Mouse (Mus musculus): ENCODE measurements around the gene Rps11. TPM values are rescaled to one million over a fixed set of nuclear protein-coding genes. Genes with fewer than 3 reads are reported as not detected.
"Not testable (repeated sequence)": the region's sequence is repeated elsewhere in the genome, so short reads cannot be mapped to it uniquely, and the experiment has no call there.

Gene Rps11
- polyA plus RNA-seq, 1 experiment, result 310 TPM

DNA sequence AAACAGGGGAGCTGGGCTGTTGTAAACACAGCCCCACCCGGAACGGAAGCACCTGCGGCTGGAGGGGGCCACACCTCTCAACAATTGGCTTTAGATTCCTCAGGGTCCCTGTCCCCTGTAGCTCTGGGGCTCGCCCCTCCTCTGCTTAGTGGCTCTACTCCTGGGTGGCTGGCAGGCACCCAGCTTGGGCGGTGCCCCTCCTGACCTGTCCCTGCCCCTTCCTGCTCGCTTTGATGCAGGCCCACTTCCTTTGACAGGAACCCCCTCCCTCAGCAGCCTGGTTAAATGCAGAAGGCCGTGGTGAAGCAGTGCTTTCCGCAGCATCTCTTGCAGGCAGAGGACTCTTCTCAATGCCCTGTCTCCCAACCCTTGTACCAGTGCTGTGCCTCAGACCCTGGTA is 2.8 kb downstream of the Rps11 start:
- H3K4me3 ChIP-seq (ENCODE audit: insufficient read depth, low read depth, low read length), result peak overlapping the region; percentile 12; the same call in 1 of the 2 replicates
- H3K36me3 ChIP-seq (ENCODE audit: control insufficient read depth, insufficient read depth, low read length), result peaks cover 9% of the 10 kb centered on the region; the same call in 1 of the 2 replicates

DNA sequence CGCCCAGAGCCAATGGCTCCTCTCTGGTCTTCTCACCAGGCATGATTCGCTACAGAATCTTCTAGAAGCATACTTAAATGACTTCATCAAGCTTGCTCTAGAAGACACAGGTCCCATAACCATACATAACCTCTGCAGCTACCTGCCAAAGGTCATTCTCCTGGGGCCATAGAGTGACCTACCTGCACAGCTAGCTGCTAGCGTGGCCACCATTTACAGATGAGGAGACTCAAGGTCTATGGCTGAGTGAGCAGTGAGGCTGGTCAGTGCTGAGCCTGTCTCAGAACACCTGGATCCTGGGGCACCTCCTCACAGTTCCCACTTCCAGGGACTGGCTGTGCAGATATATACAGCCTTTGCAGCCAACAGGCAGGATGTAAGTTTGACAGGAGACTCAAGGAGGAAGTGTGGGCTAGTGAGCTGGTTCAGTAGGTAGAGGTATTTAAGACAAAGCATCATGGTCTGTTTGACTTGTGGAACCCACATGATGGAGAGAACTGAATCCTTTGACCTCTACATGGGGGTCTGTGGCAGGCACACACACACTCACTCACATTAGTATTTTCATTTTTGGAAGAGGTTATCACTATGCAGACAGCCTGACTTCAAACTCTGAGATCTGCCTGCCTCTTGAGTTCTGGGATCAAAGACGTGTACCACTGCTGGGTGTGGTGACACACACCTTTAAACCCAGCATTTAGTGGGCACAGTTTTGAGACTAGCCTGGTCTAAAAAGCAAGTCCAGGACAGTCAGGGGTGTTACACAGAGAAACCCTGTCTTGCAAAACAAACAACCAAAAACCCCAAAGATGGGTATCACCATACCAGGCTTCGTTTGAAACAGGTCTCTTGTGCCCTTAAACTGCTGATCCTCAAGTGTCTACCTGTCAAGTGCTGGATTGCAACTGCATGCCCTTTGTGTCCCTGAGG is 4.2 kb downstream of the Rps11 start:
- Histone ChIP-seq H3K4me3 (ENCODE audit: insufficient read depth, low read depth, low read length) (no peak overlapping the region), H3K27ac (ENCODE audit: insufficient read depth, low read depth, low read length) (no peak overlapping the region), H3K4me1 (ENCODE audit: control insufficient read depth, insufficient read depth, low read length) (peaks cover 11% of the 10 kb centered on the region), H3K36me3 (ENCODE audit: control insufficient read depth, insufficient read depth, low read length) (peaks cover 2% of the 10 kb centered on the region; the same call in 1 of the 2 replicates), H3K27me3 (replicated peaks; ENCODE audit: control insufficient read depth, insufficient read depth, low read length) (no peaks in the 10 kb centered on the region)
- no peak for TF ChIP-seq POLR2A (IDR thresholded peaks at IDR 0.05; ENCODE audit: low read depth, low read length)
- no peak for TF ChIP-seq CTCF (conservative IDR thresholded peaks at IDR 0.05; ENCODE audit: insufficient read depth, insufficient read length, low read depth, low read length)
- DNase-seq, result no peak
- WGBS, result 81% methylated on average over 5 of the region's 5 CpGs

More for the DNA sequence above, 2.8 kb downstream of the Rps11 start:
- 43% methylated on average over 8 of the region's 8 CpGs for WGBS
- DNase-seq, result peak; percentile 81
- TF ChIP-seq CTCF (conservative IDR thresholded peaks at IDR 0.05; ENCODE audit: insufficient read depth, insufficient read length, low read depth, low read length) (no peak), POLR2A (IDR thresholded peaks at IDR 0.05; ENCODE audit: low read depth, low read length) (peak; percentile 7)
- peak overlapping the region; percentile 40; the same call in 1 of the 2 replicates for H3K27ac ChIP-seq (ENCODE audit: insufficient read depth, low read depth, low read length)
- H3K27me3 ChIP-seq (replicated peaks; ENCODE audit: control insufficient read depth, insufficient read depth, low read length), result no peaks in the 10 kb centered on the region
- H3K4me1 ChIP-seq (ENCODE audit: control insufficient read depth, insufficient read depth, low read length), result peaks cover 11% of the 10 kb centered on the region

DNA sequence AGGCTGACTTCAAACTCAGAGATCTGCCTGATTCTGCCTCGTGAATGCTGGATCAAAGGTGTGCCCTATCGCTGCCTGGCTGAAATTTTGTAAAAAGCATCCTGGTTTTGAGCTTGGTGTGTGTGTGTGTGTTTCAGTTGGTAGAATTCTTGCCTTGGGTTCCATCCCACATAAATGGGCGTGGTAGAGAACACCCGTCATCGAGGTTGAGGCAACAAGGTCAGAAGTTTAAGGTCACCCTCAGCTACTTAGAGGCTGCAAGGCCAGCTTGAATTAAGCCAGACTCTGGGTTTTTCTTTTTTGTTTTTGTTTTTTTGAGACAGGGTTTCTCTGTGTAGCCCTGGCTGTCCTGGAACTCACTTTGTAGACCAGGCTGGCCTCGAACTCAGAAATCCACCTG is 5.9 kb downstream of the Rps11 start:
- Histone ChIP-seq H3K36me3 (ENCODE audit: control insufficient read depth, insufficient read depth, low read length) (peaks cover 2% of the 10 kb centered on the region; the same call in 1 of the 2 replicates), H3K4me1 (ENCODE audit: control insufficient read depth, insufficient read depth, low read length) (peaks cover 7% of the 10 kb centered on the region), H3K4me3 (ENCODE audit: insufficient read depth, low read depth, low read length) (no peak overlapping the region), H3K27ac (ENCODE audit: insufficient read depth, low read depth, low read length) (no peak overlapping the region), H3K27me3 (replicated peaks; ENCODE audit: control insufficient read depth, insufficient read depth, low read length) (no peaks in the 10 kb centered on the region)
- no peak for DNase-seq
- 82% methylated on average over 6 of the region's 6 CpGs for WGBS
- TF ChIP-seq POLR2A (IDR thresholded peaks at IDR 0.05; ENCODE audit: low read depth, low read length) (no peak), CTCF (conservative IDR thresholded peaks at IDR 0.05; ENCODE audit: insufficient read depth, insufficient read length, low read depth, low read length) (no peak)

DNA sequence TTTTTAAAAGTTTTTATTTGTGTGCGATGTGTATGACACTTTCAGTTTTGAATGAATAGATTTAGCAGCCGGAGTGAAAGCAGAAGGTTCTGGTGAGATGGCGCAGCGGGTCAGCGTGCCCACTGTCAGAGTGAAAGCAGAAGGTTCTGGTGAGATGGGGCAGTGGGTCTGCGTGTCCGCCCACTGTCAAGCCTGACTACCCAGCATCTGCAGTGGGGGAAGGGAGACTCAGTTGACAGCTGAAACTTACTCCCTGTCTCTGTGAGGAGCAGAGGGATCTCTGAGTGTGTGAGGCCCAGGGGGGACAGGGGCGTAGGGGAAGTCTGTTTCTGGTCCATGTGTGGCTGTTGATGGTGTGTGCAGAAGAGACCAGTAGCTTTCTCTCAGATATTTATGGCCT is 6.7 kb downstream of the Rps11 start:
- Histone ChIP-seq H3K36me3 (ENCODE audit: control insufficient read depth, insufficient read depth, low read length) (peaks cover under 1% of the 10 kb centered on the region; the same call in 1 of the 2 replicates), H3K4me3 (ENCODE audit: insufficient read depth, low read depth, low read length) (no peak overlapping the region), H3K27me3 (replicated peaks; ENCODE audit: control insufficient read depth, insufficient read depth, low read length) (no peaks in the 10 kb centered on the region), H3K4me1 (ENCODE audit: control insufficient read depth, insufficient read depth, low read length) (no peaks in the 10 kb centered on the region), H3K27ac (ENCODE audit: insufficient read depth, low read depth, low read length) (no peak overlapping the region)
- 73% methylated on average over 8 of the region's 8 CpGs for WGBS
- DNase-seq, result no peak
- TF ChIP-seq POLR2A (IDR thresholded peaks at IDR 0.05; ENCODE audit: low read depth, low read length) (no peak), CTCF (conservative IDR thresholded peaks at IDR 0.05; ENCODE audit: insufficient read depth, insufficient read length, low read depth, low read length) (no peak)

DNA sequence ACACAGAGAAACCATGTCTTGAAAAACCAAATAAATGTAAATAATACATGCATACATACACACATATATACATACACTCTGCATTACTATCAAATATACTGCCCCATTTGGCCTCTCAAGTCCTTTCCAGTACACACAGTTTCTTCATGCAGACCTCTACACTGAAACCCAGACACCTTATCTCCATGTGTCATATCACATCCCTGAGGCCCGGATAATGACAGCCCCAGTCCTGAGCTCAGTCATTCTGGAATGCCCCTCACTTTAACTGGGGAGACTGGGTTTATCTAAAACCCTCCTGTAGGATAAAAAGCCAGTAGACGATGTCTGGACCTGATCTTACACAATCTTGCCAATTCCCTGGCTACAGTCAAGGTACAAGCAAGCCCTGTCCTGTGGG is 10.8 kb downstream of the Rps11 start:
- no peaks in the 10 kb centered on the region for H3K27me3 ChIP-seq (replicated peaks; ENCODE audit: control insufficient read depth, insufficient read depth, low read length)
- no peak overlapping the region for H3K4me3 ChIP-seq (ENCODE audit: insufficient read depth, low read depth, low read length)
- H3K27ac ChIP-seq (ENCODE audit: insufficient read depth, low read depth, low read length), result no peak overlapping the region
- TF ChIP-seq POLR2A (IDR thresholded peaks at IDR 0.05; ENCODE audit: low read depth, low read length) (no peak), CTCF (conservative IDR thresholded peaks at IDR 0.05; ENCODE audit: insufficient read depth, insufficient read length, low read depth, low read length) (no peak)
- H3K36me3 ChIP-seq (ENCODE audit: control insufficient read depth, insufficient read depth, low read length), result no peaks in the 10 kb centered on the region
- H3K4me1 ChIP-seq (ENCODE audit: control insufficient read depth, insufficient read depth, low read length), result no peaks in the 10 kb centered on the region
- DNase-seq, result no peak
- WGBS, result 88% methylated on average over 2 of the region's 2 CpGs

DNA sequence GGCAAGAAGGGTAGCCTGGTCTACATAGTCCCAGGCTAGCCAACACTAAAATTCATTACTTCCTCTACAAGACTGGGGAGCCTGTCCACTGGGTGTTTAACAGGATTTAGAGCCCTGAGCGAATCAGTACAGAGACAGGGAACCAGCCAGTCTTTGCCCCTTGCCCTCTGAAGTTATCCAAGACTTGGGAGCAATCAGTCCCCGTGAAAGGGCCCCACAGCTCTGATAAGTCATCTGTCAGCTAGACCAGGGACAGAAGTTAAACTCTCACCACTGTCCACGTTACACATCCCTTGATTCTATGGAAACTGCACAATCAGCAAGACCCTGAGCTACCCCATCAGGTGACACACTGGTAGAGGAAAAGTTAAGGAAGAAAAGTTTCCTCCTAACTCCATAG is 11.7 kb downstream of the Rps11 start:
- TF ChIP-seq CTCF (conservative IDR thresholded peaks at IDR 0.05; ENCODE audit: insufficient read depth, insufficient read length, low read depth, low read length) (no peak), POLR2A (IDR thresholded peaks at IDR 0.05; ENCODE audit: low read depth, low read length) (no peak)
- no peak for DNase-seq
- H3K4me3 ChIP-seq (ENCODE audit: insufficient read depth, low read depth, low read length), result no peak overlapping the region
- H3K4me1 ChIP-seq (ENCODE audit: control insufficient read depth, insufficient read depth, low read length), result no peaks in the 10 kb centered on the region
- WGBS, result 44% methylated on average over 3 of the region's 3 CpGs
- no peak overlapping the region for H3K27ac ChIP-seq (ENCODE audit: insufficient read depth, low read depth, low read length)
- H3K27me3 ChIP-seq (replicated peaks; ENCODE audit: control insufficient read depth, insufficient read depth, low read length), result no peaks in the 10 kb centered on the region
- no peaks in the 10 kb centered on the region for H3K36me3 ChIP-seq (ENCODE audit: control insufficient read depth, insufficient read depth, low read length)

DNA sequence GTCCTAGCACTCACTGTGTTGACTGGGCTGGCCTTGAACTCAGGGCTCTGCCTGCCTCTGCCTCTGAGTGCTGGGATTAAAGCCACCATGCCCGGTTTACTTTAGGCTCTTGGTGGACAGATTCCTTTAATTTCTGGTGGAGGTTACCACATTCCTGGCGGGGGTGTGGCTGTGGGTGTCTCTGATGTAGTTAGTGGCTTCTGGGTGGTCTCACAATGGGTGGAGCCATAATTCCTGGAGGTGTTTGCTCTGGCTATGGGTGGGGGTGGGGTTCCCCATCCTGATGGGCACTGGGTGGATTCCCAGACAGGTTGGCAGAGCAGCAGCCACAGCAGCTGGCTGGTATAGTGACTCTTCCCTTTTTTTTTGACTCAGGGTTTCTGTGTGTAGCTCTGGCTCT is 12.3 kb downstream of the Rps11 start:
- H3K36me3 ChIP-seq (ENCODE audit: control insufficient read depth, insufficient read depth, low read length), result no peaks in the 10 kb centered on the region
- TF ChIP-seq CTCF (conservative IDR thresholded peaks at IDR 0.05; ENCODE audit: insufficient read depth, insufficient read length, low read depth, low read length) (no peak), POLR2A (IDR thresholded peaks at IDR 0.05; ENCODE audit: low read depth, low read length) (no peak)
- no peaks in the 10 kb centered on the region for H3K27me3 ChIP-seq (replicated peaks; ENCODE audit: control insufficient read depth, insufficient read depth, low read length)
- 72% methylated on average over 2 of the region's 2 CpGs for WGBS
- DNase-seq, result no peak
- no peak overlapping the region for H3K4me3 ChIP-seq (ENCODE audit: insufficient read depth, low read depth, low read length)
- H3K27ac ChIP-seq (ENCODE audit: insufficient read depth, low read depth, low read length), result no peak overlapping the region
- H3K4me1 ChIP-seq (ENCODE audit: control insufficient read depth, insufficient read depth, low read length), result no peaks in the 10 kb centered on the region

DNA sequence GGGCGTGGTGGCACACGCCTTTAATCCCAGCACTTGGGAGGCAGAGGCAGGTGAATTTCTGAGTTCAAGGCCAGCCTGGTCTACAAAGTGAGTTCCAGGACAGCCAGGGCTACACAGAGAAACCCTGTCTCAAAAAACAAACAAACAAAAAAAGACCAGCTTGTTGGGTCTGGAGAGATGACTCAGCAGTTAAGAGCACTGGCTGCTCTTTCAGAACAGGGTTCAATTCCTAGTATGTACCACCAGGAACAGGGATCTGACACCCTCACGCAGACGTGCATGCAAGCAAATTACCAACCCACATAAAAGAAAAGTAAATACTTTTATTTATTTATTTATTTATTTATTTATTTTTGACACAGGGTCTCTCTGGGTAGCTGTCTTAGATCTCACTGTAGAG is 14.2 kb downstream of the Rps11 start:
- not testable (repeated sequence) for DNase-seq; H3K4me3 ChIP-seq (ENCODE audit: insufficient read depth, low read depth, low read length); H3K27ac ChIP-seq (ENCODE audit: insufficient read depth, low read depth, low read length); H3K4me1 ChIP-seq (ENCODE audit: control insufficient read depth, insufficient read depth, low read length); H3K27me3 ChIP-seq (replicated peaks; ENCODE audit: control insufficient read depth, insufficient read depth, low read length); H3K36me3 ChIP-seq (ENCODE audit: control insufficient read depth, insufficient read depth, low read length)
- 90% methylated on average over 4 of the region's 4 CpGs for WGBS

Data from kidney, adult 2 months (tissue).